Mouse (Mus musculus) G1E (cell line): ENCODE measurements around the gene Tmtc1. TPM values are rescaled to one million over a fixed set of nuclear protein-coding genes. Genes with fewer than 3 reads are reported as not detected.
A peak's percentile ranks its signal among the peaks of the same experiment; 100 is the strongest.

Source experiments
- ATAC-seq: 2 replicates; pipeline ENCODE4 v1.8.0; 2016; ENCODE audit warnings: mild to moderate bottlenecking; ENCODE audit not compliant: insufficient number of reproducible peaks, poor library complexity, low FRiP score, severe bottlenecking; ENCODE audit errors: extremely low read depth
- DNase-seq: peaks from one replicate; pipeline ENCODE4 v3.0.0; 2012; ENCODE audit warnings: low spot score
- H3K27me3 ChIP-seq: 2 replicates; pipeline ENCODE4 v1.6.1; 2012; ENCODE audit warnings: mild to moderate bottlenecking, low read length, inconsistent platforms; ENCODE audit not compliant: insufficient read depth
- H3K36me3 ChIP-seq: replicated peaks from 2 replicates; pipeline ENCODE3; 2012; ENCODE audit warnings: mild to moderate bottlenecking, inconsistent platforms
- H3K4me1 ChIP-seq: 2 replicates; pipeline ENCODE4 v1.6.1; 2012; ENCODE audit warnings: low read depth, low read length, inconsistent platforms, mixed read lengths; ENCODE audit not compliant: insufficient read depth
- H3K4me3 ChIP-seq: 2 replicates; pipeline ENCODE4 v1.5.1; 2012; ENCODE audit warnings: low read depth, mild to moderate bottlenecking, inconsistent platforms, low read length, moderate library complexity, mixed read lengths
- H3K9me3 ChIP-seq: replicated peaks from 2 replicates; pipeline ENCODE4 v1.6.1; 2012; ENCODE audit warnings: inconsistent platforms
- CTCF ChIP-seq: IDR thresholded peaks from 2 replicates; pipeline ENCODE4 v1.5.1; 2012; ENCODE audit warnings: low read depth, low read length, inconsistent platforms, mixed read lengths
- GATA1 ChIP-seq: IDR thresholded peaks from 2 replicates; pipeline ENCODE4 v1.6.1; 2012; ENCODE audit warnings: borderline replicate concordance, low read length, inconsistent platforms, mixed read lengths
- GATA2 ChIP-seq: IDR thresholded peaks from 2 replicates; pipeline ENCODE4 v1.6.1; 2012; ENCODE audit warnings: low read depth, low read length, inconsistent platforms, borderline replicate concordance
- POLR2AphosphoS5 ChIP-seq: IDR thresholded peaks from 2 replicates; pipeline ENCODE4 v1.6.1; 2012; ENCODE audit warnings: low read depth, low read length, inconsistent platforms; ENCODE audit not compliant: insufficient replicate concordance
- TAL1 ChIP-seq: conservative IDR thresholded peaks from 2 replicates; pipeline ENCODE4 v1.6.1; 2012; ENCODE audit warnings: low read depth, low read length, inconsistent platforms, mixed read lengths
- polyA plus RNA-seq: library from polyadenylated mRNA; stranded (reverse); fragments of >175 nt; gene quantifications from 2 replicates; pipeline ENCODE4 v1.2.3, GENCODE M21; 2012
- total RNA-seq, 2 experiments: library from RNA; stranded (forward) in 1 of 2; stranded (reverse) in 1 of 2; fragments of 200-1000 nt in 1 of 2; fragments of >200 nt in 1 of 2; fragmentation: Nextera tagmentation in 1 of 2; gene quantifications; 2 replicates each; pipeline ENCODE4 v1.2.3; 2014 to 2017

The Tmtc1 gene
- total and polyA plus RNA-seq, 3 experiments = 0.05 TPM; not detected in 2

GRCm38 (mm10) chr6:148211897-148212680 is 232.1 kb downstream of the Tmtc1 start, which contains the start of gene Ergic2:
Gene Ergic2, minus strand, starts transcription at chr6:148212374.
- DNase-seq (peak; percentile 92), ATAC-seq (peak; percentile 92)
- no peaks in the 10 kb centered on the region for H3K27me3 ChIP-seq
- TF ChIP-seq GATA2 (no peak), TAL1 (no peak), POLR2AphosphoS5 (no peak), GATA1 (no peak), CTCF (no peak)
- peaks cover 30% of the 10 kb centered on the region for H3K36me3 ChIP-seq
- H3K9me3 ChIP-seq = no peaks in the 10 kb centered on the region
- H3K4me3 ChIP-seq = peak within 1 kb of the TSS; percentile 94
- H3K4me1 ChIP-seq = peaks cover 21% of the 10 kb centered on the region

GRCm38 (mm10) chr6:148211391-148211876 is 232.8 kb downstream of the Tmtc1 start:
- TF ChIP-seq TAL1 (no peak), GATA2 (no peak), POLR2AphosphoS5 (no peak), CTCF (no peak), GATA1 (no peak)
- peaks cover 21% of the 10 kb centered on the region for H3K4me1 ChIP-seq
- no peak for ATAC-seq

GRCm38 (mm10) chr6:148207522-148207921 is 236.7 kb downstream of the Tmtc1 start:
- TF ChIP-seq POLR2AphosphoS5 (no peak), GATA1 (no peak), CTCF (no peak), GATA2 (no peak), TAL1 (no peak)
- H3K27me3 ChIP-seq = no peaks in the 10 kb centered on the region
- no peak for ATAC-seq
- no peaks in the 10 kb centered on the region for H3K9me3 ChIP-seq
- peaks cover 56% of the 10 kb centered on the region for H3K36me3 ChIP-seq
- no peak for DNase-seq
- H3K4me3 ChIP-seq = no peak overlapping the region
- peaks cover 10% of the 10 kb centered on the region; the same call in 1 of the 2 replicates for H3K4me1 ChIP-seq

More at GRCm38 (mm10) chr6:148211391-148211876, 232.8 kb downstream of the Tmtc1 start:
- Histone ChIP-seq H3K4me3 (peak overlapping the region; percentile 94), H3K27me3 (no peaks in the 10 kb centered on the region), H3K9me3 (no peaks in the 10 kb centered on the region), H3K36me3 (peaks cover 30% of the 10 kb centered on the region)
- DNase-seq = peak; percentile 6

GRCm38 (mm10) chr6:148205134-148205533 is 239.1 kb downstream of the Tmtc1 start:
- Histone ChIP-seq H3K9me3 (no peaks in the 10 kb centered on the region), H3K4me3 (no peak overlapping the region), H3K36me3 (peaks cover 74% of the 10 kb centered on the region), H3K4me1 (peaks cover 7% of the 10 kb centered on the region; the same call in 1 of the 2 replicates), H3K27me3 (no peaks in the 10 kb centered on the region)
- DNase-seq (no peak), ATAC-seq (no peak)
- no peak for TF ChIP-seq POLR2AphosphoS5
- TF ChIP-seq GATA2 = no peak
- no peak for TF ChIP-seq GATA1
- no peak for TF ChIP-seq CTCF
- TF ChIP-seq TAL1 = no peak

GRCm38 (mm10) chr6:148199729-148200128 is 244.5 kb downstream of the Tmtc1 start:
- no peaks in the 10 kb centered on the region for H3K9me3 ChIP-seq
- H3K36me3 ChIP-seq = peaks cover 76% of the 10 kb centered on the region
- TF ChIP-seq GATA1 (no peak), CTCF (no peak), POLR2AphosphoS5 (no peak), GATA2 (no peak), TAL1 (no peak)
- H3K4me1 ChIP-seq = no peaks in the 10 kb centered on the region
- no peak overlapping the region for H3K4me3 ChIP-seq
- ATAC-seq (no peak), DNase-seq (no peak)
- no peaks in the 10 kb centered on the region for H3K27me3 ChIP-seq

DNA sequence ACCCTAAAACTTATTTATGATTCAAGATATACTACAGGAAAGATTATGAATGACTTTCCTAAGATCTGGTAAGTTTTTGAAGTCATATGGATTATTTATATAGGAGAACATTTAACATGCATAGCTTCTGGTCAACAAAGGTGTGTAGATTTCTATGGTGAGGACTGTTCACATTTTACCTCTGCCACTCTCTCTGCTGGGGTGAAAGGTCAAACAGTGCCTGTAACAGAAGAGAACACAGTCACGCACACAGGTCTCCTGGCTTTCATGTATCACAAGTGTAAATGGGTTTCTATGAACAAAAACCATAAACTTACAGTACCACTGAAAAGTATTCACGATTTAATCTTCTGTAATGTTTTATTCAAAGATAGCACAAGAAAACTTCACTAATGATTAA is 245.0 kb downstream of the Tmtc1 start:
- Histone ChIP-seq H3K4me3 (no peak overlapping the region), H3K27me3 (no peaks in the 10 kb centered on the region), H3K36me3 (peaks cover 80% of the 10 kb centered on the region), H3K9me3 (no peaks in the 10 kb centered on the region), H3K4me1 (no peaks in the 10 kb centered on the region)
- TF ChIP-seq TAL1 (no peak), GATA2 (no peak), POLR2AphosphoS5 (no peak), CTCF (no peak), GATA1 (no peak)
- DNase-seq = no peak
- ATAC-seq = no peak
